Mouse (Mus musculus): ENCODE results near the gene Gstt3. TPM values are rescaled to one million over a fixed set of nuclear protein-coding genes. Genes with fewer than 3 reads are reported as not detected.

Gstt3 gene
- polyA plus RNA-seq, 1 experiment from 2014 or later = 47.7 TPM

- Histone ChIP-seq H3K4me1 (replicated peaks; ENCODE audit: control insufficient read depth, insufficient read depth, low read length) (no peaks in the 10 kb centered on the region), H3K9ac (ENCODE audit: low read depth, low read length) (no peak overlapping the region), H3K9me3 (ENCODE audit: control insufficient read depth) (no peaks in the 10 kb centered on the region), H3K27me3 (replicated peaks; ENCODE audit: control insufficient read depth, insufficient read depth, low read length) (no peaks in the 10 kb centered on the region), H3K4me3 (ENCODE audit: low read depth, low read length) (no peak overlapping the region), H3K4me2 (replicated peaks; ENCODE audit: low read depth) (no peak overlapping the region), H3K36me3 (ENCODE audit: control insufficient read depth, insufficient read depth) (no peaks in the 10 kb centered on the region), H3K27ac (ENCODE audit: low read depth, low read length) (no peak overlapping the region)
- no peak for TF ChIP-seq CTCF (IDR thresholded peaks at IDR 0.05; ENCODE audit: low read depth)
- ATAC-seq = no peak
- 95% methylated on average over 1 of the region's 1 CpGs for WGBS
Observed at GRCm38 (mm10) chr10:75823782-75824181, 42.6 kb upstream of the Gstt3 start.

- no peak for ATAC-seq
- H3K36me3 ChIP-seq (ENCODE audit: control insufficient read depth, insufficient read depth) = no peaks in the 10 kb centered on the region
- WGBS = 88% methylated on average over 2 of the region's 2 CpGs
- H3K4me1 ChIP-seq (replicated peaks; ENCODE audit: control insufficient read depth, insufficient read depth, low read length) = no peaks in the 10 kb centered on the region
- H3K4me2 ChIP-seq (replicated peaks; ENCODE audit: low read depth) = no peak within 1 kb of the TSS
- no peaks in the 10 kb centered on the region for H3K9me3 ChIP-seq (ENCODE audit: control insufficient read depth)
- no peak for TF ChIP-seq CTCF (IDR thresholded peaks at IDR 0.05; ENCODE audit: low read depth)
- H3K9ac ChIP-seq (ENCODE audit: low read depth, low read length) = no peak within 1 kb of the TSS
- H3K27ac ChIP-seq (ENCODE audit: low read depth, low read length) = no peak within 1 kb of the TSS
- no peaks in the 10 kb centered on the region for H3K27me3 ChIP-seq (replicated peaks; ENCODE audit: control insufficient read depth, insufficient read depth, low read length)
- no peak within 1 kb of the TSS for H3K4me3 ChIP-seq (ENCODE audit: low read depth, low read length)
Observed at GRCm38 (mm10) chr10:75822443-75822842, 41.2 kb upstream of the Gstt3 start, which contains the start of gene Gstt4. Gene Gstt4, minus strand, starts transcription at chr10:75822543.

- no peak overlapping the region for H3K4me2 ChIP-seq (replicated peaks; ENCODE audit: low read depth)
- no peak overlapping the region for H3K27ac ChIP-seq (ENCODE audit: low read depth, low read length)
- 86% methylated on average over 5 of the region's 5 CpGs for WGBS
- TF ChIP-seq CTCF (IDR thresholded peaks at IDR 0.05; ENCODE audit: low read depth) = no peak
- H3K9me3 ChIP-seq (ENCODE audit: control insufficient read depth) = no peaks in the 10 kb centered on the region
- no peaks in the 10 kb centered on the region for H3K4me1 ChIP-seq (replicated peaks; ENCODE audit: control insufficient read depth, insufficient read depth, low read length)
- ATAC-seq = no peak
- no peaks in the 10 kb centered on the region for H3K27me3 ChIP-seq (replicated peaks; ENCODE audit: control insufficient read depth, insufficient read depth, low read length)
- no peaks in the 10 kb centered on the region for H3K36me3 ChIP-seq (ENCODE audit: control insufficient read depth, insufficient read depth)
- no peak overlapping the region for H3K4me3 ChIP-seq (ENCODE audit: low read depth, low read length)
- H3K9ac ChIP-seq (ENCODE audit: low read depth, low read length) = no peak overlapping the region
Observed at GRCm38 (mm10) chr10:75819882-75820281, 38.7 kb upstream of the Gstt3 start.

GRCm38 (mm10) chr10:75818641-75819040 is 37.4 kb upstream of the Gstt3 start:
- no peak overlapping the region for H3K4me3 ChIP-seq (ENCODE audit: low read depth, low read length)
- H3K36me3 ChIP-seq (ENCODE audit: control insufficient read depth, insufficient read depth) = no peaks in the 10 kb centered on the region
- H3K27ac ChIP-seq (ENCODE audit: low read depth, low read length) = no peak overlapping the region
- no peaks in the 10 kb centered on the region for H3K4me1 ChIP-seq (replicated peaks; ENCODE audit: control insufficient read depth, insufficient read depth, low read length)
- no peak overlapping the region for H3K4me2 ChIP-seq (replicated peaks; ENCODE audit: low read depth)
- ATAC-seq = no peak
- no peaks in the 10 kb centered on the region for H3K27me3 ChIP-seq (replicated peaks; ENCODE audit: control insufficient read depth, insufficient read depth, low read length)
- no peak overlapping the region for H3K9ac ChIP-seq (ENCODE audit: low read depth, low read length)
- 69% methylated on average over 10 of the region's 10 CpGs for WGBS
- peak; percentile 52 for TF ChIP-seq CTCF (IDR thresholded peaks at IDR 0.05; ENCODE audit: low read depth)
- H3K9me3 ChIP-seq (ENCODE audit: control insufficient read depth) = no peaks in the 10 kb centered on the region

GRCm38 (mm10) chr10:75804217-75804616 is 23.0 kb upstream of the Gstt3 start:
- Histone ChIP-seq H3K9me3 (ENCODE audit: control insufficient read depth) (no peaks in the 10 kb centered on the region), H3K9ac (ENCODE audit: low read depth, low read length) (no peak overlapping the region), H3K4me2 (replicated peaks; ENCODE audit: low read depth) (no peak overlapping the region), H3K27ac (ENCODE audit: low read depth, low read length) (no peak overlapping the region), H3K27me3 (replicated peaks; ENCODE audit: control insufficient read depth, insufficient read depth, low read length) (no peaks in the 10 kb centered on the region), H3K4me3 (ENCODE audit: low read depth, low read length) (no peak overlapping the region), H3K4me1 (replicated peaks; ENCODE audit: control insufficient read depth, insufficient read depth, low read length) (no peaks in the 10 kb centered on the region), H3K36me3 (ENCODE audit: control insufficient read depth, insufficient read depth) (no peaks in the 10 kb centered on the region)
- 63% methylated on average over 2 of the region's 2 CpGs for WGBS
- no peak for TF ChIP-seq CTCF (IDR thresholded peaks at IDR 0.05; ENCODE audit: low read depth)
- ATAC-seq = no peak

GRCm38 (mm10) chr10:75798176-75798696 is 17.0 kb upstream of the Gstt3 start, which contains the start of gene Gstt1:
Gene Gstt1, minus strand, starts transcription at chr10:75798584.
- WGBS = 4% methylated on average over 18 of the region's 18 CpGs
- no peaks in the 10 kb centered on the region for H3K27me3 ChIP-seq (replicated peaks; ENCODE audit: control insufficient read depth, insufficient read depth, low read length)
- TF ChIP-seq CTCF (IDR thresholded peaks at IDR 0.05; ENCODE audit: low read depth) = no peak
- no peaks in the 10 kb centered on the region for H3K36me3 ChIP-seq (ENCODE audit: control insufficient read depth, insufficient read depth)
- no peak within 1 kb of the TSS for H3K27ac ChIP-seq (ENCODE audit: low read depth, low read length)
- ATAC-seq = no peak; the same call in 1 of the 2 replicates
- no peaks in the 10 kb centered on the region for H3K9me3 ChIP-seq (ENCODE audit: control insufficient read depth)
- H3K9ac ChIP-seq (ENCODE audit: low read depth, low read length) = peak within 1 kb of the TSS; percentile 32
- peaks cover 5% of the 10 kb centered on the region; the same call in 1 of the 2 replicates for H3K4me1 ChIP-seq (replicated peaks; ENCODE audit: control insufficient read depth, insufficient read depth, low read length)
- H3K4me3 ChIP-seq (ENCODE audit: low read depth, low read length) = peak within 1 kb of the TSS; percentile 49
- peak within 1 kb of the TSS; percentile 93 for H3K4me2 ChIP-seq (replicated peaks; ENCODE audit: low read depth)

Data from intestine, postnatal 0 days (tissue).